Mouse (Mus musculus) urinary bladder, postnatal 25 days (tissue): ENCODE measurements around the gene Fxr1.
"Not testable (repeated sequence)": the region's sequence is repeated elsewhere in the genome, so short reads cannot be mapped to it uniquely, and the experiment has no call there.

Experiments used
- DNase-seq: peaks from one replicate; pipeline ENCODE4 v3.0.0; 2022; ENCODE audit warnings: low spot score

The Fxr1 gene

DNA sequence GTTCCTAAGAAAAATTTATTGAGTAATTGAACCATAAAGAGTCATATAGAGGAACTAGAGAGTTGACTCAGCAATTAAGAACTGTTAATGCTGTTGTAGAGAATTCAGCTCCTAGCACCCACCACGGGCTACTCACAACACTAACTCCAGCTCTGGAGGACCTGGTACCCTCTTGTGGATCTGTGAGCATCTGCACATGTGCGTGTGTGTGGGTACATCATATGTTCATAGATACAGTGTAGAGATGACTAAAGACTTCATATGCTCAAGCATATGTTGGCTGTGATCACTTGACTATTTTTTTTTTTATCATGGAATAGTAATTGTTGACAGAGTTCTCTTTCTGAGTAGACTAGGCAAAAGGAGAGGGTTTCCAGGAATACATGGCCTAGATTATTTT is 42.6 kb downstream of the Fxr1 start:
- DNase-seq, result no peak

- not testable (repeated sequence) for DNase-seq
Observed at GRCm38 (mm10) chr3:34068943-34069342, 49.2 kb downstream of the Fxr1 start.

DNA sequence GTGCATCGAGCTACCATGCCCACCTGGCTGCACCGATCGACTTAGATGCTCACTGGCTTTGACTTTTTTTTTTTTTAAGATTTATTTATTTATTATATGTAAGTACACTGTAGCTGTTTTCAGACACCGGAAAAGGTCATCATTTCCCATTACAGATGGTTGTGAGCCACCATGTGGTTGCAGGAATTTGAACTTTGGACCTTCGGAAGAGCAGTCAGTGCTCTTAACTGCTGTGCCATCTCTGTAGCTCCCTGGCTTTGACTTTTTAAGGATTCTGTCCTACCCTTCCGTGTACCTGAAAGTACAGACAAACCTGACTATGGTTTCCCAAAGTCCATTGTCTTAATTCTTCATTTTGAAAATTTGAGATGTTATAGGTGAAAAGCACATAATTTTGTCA is 53.0 kb downstream of the Fxr1 start:
- no peak for DNase-seq

- DNase-seq, result no peak
Observed at GRCm38 (mm10) chr3:34076058-34076759, 56.5 kb downstream of the Fxr1 start.

GRCm38 (mm10) chr3:34080900-34081662 is 61.3 kb downstream of the Fxr1 start, which contains the start of gene Dnajc19:
TSS of gene Dnajc19 (minus strand) at chr3:34081321.
- peak; percentile 85 for DNase-seq

DNA sequence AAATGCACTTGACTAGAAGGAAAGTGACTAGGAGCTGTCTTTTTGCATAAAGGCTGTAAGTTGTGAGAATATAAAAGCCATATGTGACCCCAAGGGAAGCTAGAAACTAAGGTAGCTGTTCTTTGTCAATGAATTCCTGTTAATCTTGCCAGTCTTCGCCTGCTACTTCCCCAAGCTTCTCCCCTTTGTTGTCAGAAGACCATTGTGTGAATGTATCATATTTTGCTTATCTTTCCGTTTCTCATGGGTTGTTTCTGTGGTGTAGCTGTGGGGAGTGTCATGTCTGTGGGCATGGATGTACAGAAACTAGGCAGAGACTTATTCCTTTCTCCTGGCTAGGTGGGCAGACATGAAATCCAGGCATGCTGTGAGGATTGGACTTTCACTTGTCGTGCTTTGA is 62.2 kb downstream of the Fxr1 start:
- DNase-seq, result no peak

DNA sequence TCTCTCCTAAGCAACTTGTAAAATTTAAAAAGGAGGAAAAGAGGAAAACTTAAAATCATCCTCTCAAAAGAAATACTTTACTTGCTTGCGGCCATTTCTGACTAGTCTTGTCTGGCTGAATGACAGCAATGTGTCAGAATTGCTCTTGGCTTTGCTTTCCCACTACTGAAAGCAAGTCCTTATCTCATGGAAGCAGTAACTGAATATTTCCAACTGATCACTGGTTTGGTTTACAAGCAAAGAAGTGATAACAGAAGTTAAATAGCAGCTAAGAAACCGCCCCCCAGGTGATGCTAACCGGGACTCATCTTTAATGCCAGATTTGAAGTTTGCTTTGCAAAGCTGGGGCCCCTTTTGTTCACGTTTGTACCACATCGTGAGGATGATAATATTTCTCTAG is 63.9 kb downstream of the Fxr1 start:
- no peak for DNase-seq

GRCm38 (mm10) chr3:34102891-34103290 is 83.1 kb downstream of the Fxr1 start:
- no peak for DNase-seq

GRCm38 (mm10) chr3:34103902-34104672 is 84.3 kb downstream of the Fxr1 start:
- DNase-seq, result no peak

DNA sequence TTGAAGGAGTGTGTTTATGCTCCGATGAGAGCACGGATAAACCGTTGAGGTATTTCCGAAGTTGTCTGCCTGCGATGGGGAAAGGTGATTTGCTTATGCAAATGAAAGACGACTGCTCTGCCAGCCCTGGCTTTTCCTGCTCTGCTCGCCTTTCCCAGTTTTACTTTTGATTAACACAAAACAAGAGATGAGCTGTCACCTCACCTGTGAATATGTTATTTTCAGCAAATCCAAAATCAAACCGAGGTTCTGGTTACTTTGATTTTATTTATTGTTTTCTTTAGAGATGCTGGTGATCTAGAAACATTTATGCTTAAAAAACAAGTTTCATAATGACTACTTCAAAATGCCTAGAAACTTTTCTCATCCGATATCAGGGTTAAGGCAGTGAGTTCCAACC is 86.7 kb downstream of the Fxr1 start:
- no peak for DNase-seq

DNA sequence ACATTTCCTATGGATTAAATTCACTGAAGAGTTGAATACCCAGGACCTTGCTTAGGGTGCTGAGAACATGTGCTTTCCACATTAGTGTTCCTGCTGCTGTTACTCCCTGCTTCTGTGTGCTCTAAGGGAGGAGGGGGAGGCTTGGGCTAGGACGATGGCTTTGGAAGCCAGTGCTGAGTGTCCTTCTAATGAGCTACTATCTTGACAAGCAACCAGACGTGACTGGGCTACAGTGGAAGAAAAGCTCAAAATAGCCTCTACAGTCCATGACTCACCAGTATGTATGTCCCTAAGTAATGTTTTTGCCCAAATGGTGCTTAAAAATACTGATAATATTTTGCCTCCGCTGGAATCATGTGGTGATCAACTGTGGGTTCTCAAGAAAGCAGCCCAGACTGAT is 87.9 kb downstream of the Fxr1 start:
- DNase-seq, result no peak

- no peak for DNase-seq
Observed at GRCm38 (mm10) chr3:34111941-34112685, 92.4 kb downstream of the Fxr1 start.

DNA sequence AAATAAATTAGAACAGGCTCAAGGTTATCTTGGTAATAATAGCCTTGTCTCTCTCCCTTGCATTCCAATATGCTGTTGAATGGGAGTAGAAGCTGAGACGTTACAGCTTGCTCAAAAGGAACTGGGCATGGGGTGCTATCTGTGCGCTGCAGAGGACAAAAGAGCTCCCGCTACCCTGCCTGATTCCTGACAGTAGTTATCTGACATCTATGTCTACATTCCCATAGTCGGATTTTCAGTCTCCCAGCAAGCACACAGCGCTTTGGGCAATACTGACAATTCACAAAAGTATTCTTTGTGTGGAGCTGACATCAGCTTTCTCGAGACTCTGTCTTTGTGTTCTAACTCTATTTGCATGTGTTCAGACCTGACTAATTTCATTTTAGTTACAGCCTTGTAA is 96.1 kb downstream of the Fxr1 start:
- DNase-seq, result no peak

DNA sequence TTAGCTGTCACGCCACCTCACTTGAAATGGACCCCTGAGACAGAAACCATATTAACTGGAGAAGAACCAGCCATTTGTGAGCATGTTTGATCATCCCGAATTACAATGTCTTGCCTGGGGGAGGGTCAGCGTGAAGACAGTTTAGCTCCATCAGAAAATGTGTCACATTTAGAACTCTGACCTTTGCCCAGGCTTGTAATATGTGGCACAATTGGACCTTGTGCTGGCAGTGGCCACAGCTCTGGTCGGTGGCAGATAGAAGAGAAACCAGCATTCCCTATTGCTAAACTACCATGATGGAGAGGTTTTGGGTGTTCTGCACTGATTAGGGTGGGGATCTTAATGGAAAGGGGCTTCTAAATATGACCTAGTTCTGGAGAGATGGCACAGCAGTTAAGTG is 100.1 kb downstream of the Fxr1 start:
- no peak for DNase-seq
